Comparison of ENCODE assay signal across 16 mouse cellular contexts in the genomic region with DNA sequence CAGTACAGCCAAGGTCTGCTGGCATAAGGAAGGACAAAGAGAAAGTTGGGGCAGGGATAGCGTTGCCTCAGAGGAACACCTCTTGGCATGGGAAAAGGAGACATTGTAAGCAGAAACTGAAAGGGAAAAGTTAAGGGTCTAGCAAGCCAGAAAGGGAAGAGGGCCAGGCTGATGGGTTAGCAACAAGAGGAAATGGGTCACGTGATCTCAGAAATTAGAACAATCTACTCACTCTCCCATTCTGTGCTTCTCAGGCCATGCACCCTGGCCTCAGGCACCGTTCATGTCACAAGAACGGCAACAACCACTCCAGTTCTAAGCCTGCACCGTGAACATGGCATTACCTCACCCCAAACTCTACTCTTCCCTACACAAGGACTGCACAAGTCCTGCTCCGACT. TPM values are rescaled to one million over a fixed set of nuclear protein-coding genes. Genes with fewer than 3 reads are reported as not detected.
A peak's percentile ranks its signal among the peaks of the same experiment; 100 is the strongest.
DNase-seq lines count a peak whose midpoint lies in the region; ATAC-seq lines count a peak whose summit lies in the region.
"Had no signal": no experiment of that assay in that cellular context is flagged by ENCODE, and none has a peak within 500 bp of the region (broad histone marks: within the 10 kb centered on the region; RNA-seq: fewer than 3 reads in every experiment).

No protein-coding gene starts in this region.

- no peak overlapping the region for H3K4me3 ChIP-seq in heart, embryonic 16.5 days (ENCODE audit: low read length)
- peak overlapping the region; percentile 6; the same call in 1 of the 2 replicates for H3K4me3 ChIP-seq in liver, embryonic 15.5 days (replicated peaks)
- H3K4me3 ChIP-seq in intestine, embryonic 15.5 days (replicated peaks): no peak overlapping the region
- H3K4me3 ChIP-seq: hindbrain, embryonic 12.5 days; layer of hippocampus, adult 2 months; left cerebral cortex, adult 2 months; limb, embryonic 12.5 days had no signal

- H3K27me3 ChIP-seq in heart, embryonic 16.5 days (ENCODE audit: control insufficient read depth, insufficient read depth, low read length): no peaks in the 10 kb centered on the region
- H3K27me3 ChIP-seq in liver, embryonic 15.5 days: peaks cover 22% of the 10 kb centered on the region
- H3K27me3 ChIP-seq in splenic B cell, adult 2 months (ENCODE audit: control insufficient read depth, insufficient read depth, low read length, poor library complexity, severe bottlenecking): no peaks in the 10 kb centered on the region
- no peaks in the 10 kb centered on the region for H3K27me3 ChIP-seq in intestine, embryonic 15.5 days (replicated peaks)
- H3K27me3 ChIP-seq: hindbrain, embryonic 12.5 days; limb, embryonic 12.5 days had no signal

- no peak for DNase-seq in heart, postnatal 10 days
- peak; percentile 4 for DNase-seq in splenic B cell, adult 2 months (ENCODE audit: low read depth, low spot score)
- DNase-seq in left cerebral cortex, adult 18-20 months (ENCODE audit: low spot score in 2 of 2): no peak
- DNase-seq: cerebellum, postnatal 10 days; gastrocnemius, postnatal 36 days; lung, postnatal 36 days had no signal

- intact Hi-C loops in heart, postnatal 10 days (cut with DNase I): no loop called here

- no peak overlapping the region for H3K4me2 ChIP-seq in heart, embryonic 16.5 days (ENCODE audit: low read depth, low read length)
- H3K4me2 ChIP-seq in liver, embryonic 15.5 days: peak overlapping the region; percentile 50
- no peak overlapping the region for H3K4me2 ChIP-seq in intestine, embryonic 15.5 days (replicated peaks)
- H3K4me2 ChIP-seq: hindbrain, embryonic 12.5 days; limb, embryonic 12.5 days had no signal

- no peaks in the 10 kb centered on the region for H3K36me3 ChIP-seq in heart, embryonic 16.5 days (ENCODE audit: control insufficient read depth, insufficient read depth)
- no peaks in the 10 kb centered on the region for H3K36me3 ChIP-seq in liver, embryonic 15.5 days (replicated peaks)
- no peaks in the 10 kb centered on the region for H3K36me3 ChIP-seq in splenic B cell, adult 2 months (ENCODE audit: control insufficient read depth, insufficient read depth, low read length, poor library complexity, severe bottlenecking)
- H3K36me3 ChIP-seq in intestine, embryonic 15.5 days: no peaks in the 10 kb centered on the region
- H3K36me3 ChIP-seq: hindbrain, embryonic 12.5 days; limb, embryonic 12.5 days had no signal

- H3K9ac ChIP-seq in heart, embryonic 16.5 days (ENCODE audit: low read length): no peak overlapping the region
- peak overlapping the region; percentile 36; the same call in 1 of the 2 replicates for H3K9ac ChIP-seq in liver, embryonic 15.5 days
- H3K9ac ChIP-seq in intestine, embryonic 15.5 days: no peak overlapping the region
- H3K9ac ChIP-seq: hindbrain, embryonic 12.5 days; limb, embryonic 12.5 days had no signal

- peaks cover 18% of the 10 kb centered on the region for H3K4me1 ChIP-seq in heart, embryonic 16.5 days (ENCODE audit: control insufficient read depth, insufficient read depth, low read length)
- peaks cover 74% of the 10 kb centered on the region for H3K4me1 ChIP-seq in liver, embryonic 15.5 days (replicated peaks)
- peaks cover 10% of the 10 kb centered on the region; the same call in 1 of the 2 replicates for H3K4me1 ChIP-seq in intestine, embryonic 15.5 days (replicated peaks)
- H3K4me1 ChIP-seq: hindbrain, embryonic 12.5 days; limb, embryonic 12.5 days had no signal

- H3K9me3 ChIP-seq in heart, embryonic 16.5 days (replicated peaks; ENCODE audit: control insufficient read depth, low read length): no peaks in the 10 kb centered on the region
- no peaks in the 10 kb centered on the region for H3K9me3 ChIP-seq in liver, embryonic 15.5 days (replicated peaks)
- no peaks in the 10 kb centered on the region for H3K9me3 ChIP-seq in intestine, embryonic 15.5 days
- H3K9me3 ChIP-seq: hindbrain, embryonic 12.5 days; limb, embryonic 12.5 days had no signal

- ATAC-seq in heart, embryonic 16.5 days (replicated peaks; ENCODE audit: extremely low read depth, insufficient read depth, low FRiP score): no peak
- peak; percentile 74 for ATAC-seq in common myeloid progenitor, adult 5-6 weeks (replicated peaks; ENCODE audit: low read depth, poor library complexity, severe bottlenecking)
- no peak for ATAC-seq in liver, embryonic 15.5 days (ENCODE audit: insufficient read depth)
- no peak for ATAC-seq in intestine, embryonic 15.5 days
- ATAC-seq: CD4-positive, CD25-positive, alpha-beta regulatory T cell, adult 4 months; midbrain, embryonic 16.5 days had no signal

- 0 out of 2 replicates have a peak overlapping the region, but pooled peaks have one; percentile 36 for H3K27ac ChIP-seq in heart, embryonic 16.5 days (ENCODE audit: low read length)
- peak overlapping the region; percentile 99 for H3K27ac ChIP-seq in liver, embryonic 15.5 days (replicated peaks)
- no peak overlapping the region for H3K27ac ChIP-seq in intestine, embryonic 15.5 days
- H3K27ac ChIP-seq: hindbrain, embryonic 12.5 days; layer of hippocampus, adult 2 months; left cerebral cortex, adult 2 months; limb, embryonic 12.5 days had no signal

- WGBS in heart, embryonic 16.5 days: 68% methylated on average over 6 of the region's 6 CpGs
- WGBS in liver, embryonic 15.5 days (ENCODE audit: insufficient replicate concordance): 53% methylated on average over 6 of the region's 6 CpGs
- whole genome bisulfite sequencing in intestine, embryonic 15.5 days: 80% methylated on average over 6 of the region's 6 CpGs

RNA-seq across cellular contexts. Expression of a gene that starts 54.8 kb away (rescaled TPM):
- 129 and 136 TPM in 2 replicates for polyA plus RNA-seq in heart, embryonic 16.5 days (2015; fragmentation: Nextera tagmentation; extraction: Ambion mirVana)
- total RNA-seq in heart, postnatal 10 days (2021): 1 to 10 TPM; 5.1 to 7.7 TPM
- total RNA-seq in common myeloid progenitor, adult 5-6 weeks (2017): 6.1 and 7.9 TPM in 2 replicates
- polyA plus RNA-seq in liver, embryonic 15.5 days (2015; fragmentation: Nextera tagmentation; extraction: Ambion mirVana): 293 and 326 TPM in 2 replicates
- 132 and 136 TPM in 2 replicates for polyA plus RNA-seq in intestine, embryonic 15.5 days (2015; fragmentation: Nextera tagmentation; extraction: Ambion mirVana)
- 10 to 100 TPM; 75.2 to 91.1 TPM for total RNA-seq in left cerebral cortex, adult 18-20 months (2021)
